Mouse (Mus musculus): ENCODE measurements around the gene Gm3448.
"Not testable (repeated sequence)": the region's sequence is repeated elsewhere in the genome, so short reads cannot be mapped to it uniquely, and the experiment has no call there.

Gm3448 gene

DNA sequence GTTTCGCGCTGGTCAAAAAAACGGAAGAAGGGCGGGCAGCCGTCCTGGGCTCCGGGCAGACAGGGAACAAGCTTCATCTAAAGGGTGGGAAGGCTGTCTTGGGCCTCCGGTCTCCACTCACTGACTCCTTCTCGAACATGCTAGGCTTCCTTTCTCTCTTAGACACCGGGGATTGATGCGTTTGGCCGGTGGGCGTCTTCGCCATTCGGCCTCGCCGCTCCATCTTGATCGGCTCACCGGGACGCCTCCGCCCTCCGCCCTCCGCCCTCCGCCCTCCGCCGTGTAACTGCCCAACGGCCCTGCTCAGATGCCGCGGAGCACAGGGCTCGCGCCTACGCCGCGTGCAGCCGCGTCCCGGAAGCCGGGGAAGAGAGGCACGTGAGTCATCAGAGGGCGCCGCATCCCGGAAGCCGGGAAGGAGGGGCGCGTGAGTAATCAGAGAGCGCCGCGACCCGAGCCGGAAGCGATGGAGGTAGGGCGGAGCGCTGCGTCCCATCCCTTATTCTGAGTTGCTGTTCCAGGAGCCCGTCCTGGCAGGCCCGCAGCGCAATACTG, at the start of gene Gm3448, which contains the start of the genes Ermard and Tcte3:
Gene Gm3448 (minus strand): TSS at position 363 of the 555 bp plus-strand sequence.
Gene Ermard (plus strand): TSS at position 34 of the 555 bp plus-strand sequence.
Gene Tcte3 (minus strand): TSS at position 314 of the 555 bp plus-strand sequence.
- not testable (repeated sequence) for DNase-seq (ENCODE audit: low spot score in 2 of 2)

DNA sequence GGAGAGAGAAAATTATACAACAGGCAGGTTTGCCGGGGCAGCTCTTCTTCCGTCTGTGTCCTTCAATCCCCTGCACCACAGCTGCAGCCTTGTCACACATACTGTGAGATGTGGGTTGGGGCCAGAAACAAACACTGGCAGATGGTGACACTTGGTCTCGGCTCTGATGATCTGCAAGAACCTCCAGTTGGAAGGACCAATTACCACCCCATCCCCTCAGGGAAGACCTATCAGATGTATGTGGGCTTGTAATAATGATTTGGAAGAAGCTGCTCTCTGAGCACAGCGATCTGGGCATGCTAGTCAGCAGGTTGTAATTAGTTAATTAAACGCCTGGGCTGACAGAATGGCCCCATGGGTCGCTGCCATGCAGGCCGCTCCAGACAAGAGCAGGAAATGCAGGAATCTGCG, 47.3 kb upstream of the Gm3448 start:
- DNase-seq (ENCODE audit: low spot score in 2 of 2), result no peak

DNA sequence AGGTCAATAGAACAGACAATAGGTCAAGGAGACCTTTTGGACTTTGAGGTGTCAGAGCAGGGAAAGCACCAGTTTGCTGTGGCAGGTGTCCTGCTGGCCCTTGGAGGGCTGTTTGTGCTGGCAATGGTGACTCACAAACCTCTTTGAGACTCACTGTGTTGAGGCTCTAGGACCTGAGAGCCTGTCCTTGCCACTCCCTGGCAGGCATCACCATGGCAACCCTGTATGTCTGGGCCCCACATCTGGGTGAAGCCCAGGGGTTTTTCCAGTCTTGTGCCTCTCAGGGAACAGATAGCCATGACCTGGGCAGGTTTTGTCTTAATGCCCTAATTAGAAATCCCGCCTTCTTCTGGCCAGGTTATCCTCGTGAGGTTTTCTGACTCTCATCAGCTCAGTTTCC, 46.8 kb upstream of the Gm3448 start:
- no peak for DNase-seq (ENCODE audit: low spot score in 2 of 2)

DNA sequence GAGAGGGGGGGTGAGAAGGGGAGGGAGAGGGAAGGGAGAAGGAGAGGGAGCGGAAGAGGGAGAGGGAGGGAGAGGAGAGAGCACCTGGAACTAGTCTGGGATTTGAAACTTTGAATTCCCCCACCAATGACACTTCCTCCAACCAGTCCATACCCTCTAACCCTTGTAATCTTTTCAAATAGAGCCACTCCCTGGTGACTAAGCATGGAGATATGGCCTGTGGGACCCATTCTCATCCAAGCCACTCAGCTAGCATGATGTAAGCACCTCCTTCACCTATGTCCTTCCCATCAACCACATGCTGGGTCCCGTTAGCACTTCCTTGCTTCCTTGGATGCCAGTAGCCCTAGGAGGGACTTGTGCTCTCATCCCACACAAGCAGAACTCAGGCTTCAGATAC, 43.7 kb upstream of the Gm3448 start:
- no peak for DNase-seq (ENCODE audit: low spot score in 2 of 2)

DNA sequence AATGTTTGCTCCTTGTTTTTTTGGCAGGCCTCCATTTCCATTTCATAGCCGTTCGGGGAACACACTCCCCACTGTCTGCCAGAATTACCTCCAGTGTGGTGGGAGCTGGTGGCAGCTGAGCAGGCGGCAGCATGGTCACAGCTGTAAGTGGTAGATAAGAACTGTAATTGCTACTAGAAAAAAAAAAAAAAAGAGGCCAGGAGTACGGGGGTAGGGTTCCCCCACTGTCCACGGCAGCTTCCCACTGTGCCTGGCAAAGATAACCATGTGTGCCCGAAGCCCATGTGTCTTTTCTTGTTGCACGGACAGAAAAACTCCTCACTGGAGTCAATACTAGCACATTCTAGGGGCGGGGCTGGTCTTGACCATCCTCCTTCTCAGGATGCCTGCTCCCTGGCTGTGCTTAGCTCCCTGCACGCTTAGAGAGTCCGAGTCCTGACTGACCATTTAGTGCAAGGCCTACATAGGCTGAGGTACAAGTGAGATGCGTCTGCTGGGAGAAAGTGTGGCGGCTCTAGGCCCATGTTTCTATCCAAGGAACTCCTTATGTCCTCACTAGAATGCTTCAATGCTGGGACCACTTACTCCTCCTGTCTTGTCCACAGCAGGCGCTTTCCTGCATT, 43.0 kb upstream of the Gm3448 start:
- DNase-seq (ENCODE audit: low spot score in 2 of 2), result no peak

DNA sequence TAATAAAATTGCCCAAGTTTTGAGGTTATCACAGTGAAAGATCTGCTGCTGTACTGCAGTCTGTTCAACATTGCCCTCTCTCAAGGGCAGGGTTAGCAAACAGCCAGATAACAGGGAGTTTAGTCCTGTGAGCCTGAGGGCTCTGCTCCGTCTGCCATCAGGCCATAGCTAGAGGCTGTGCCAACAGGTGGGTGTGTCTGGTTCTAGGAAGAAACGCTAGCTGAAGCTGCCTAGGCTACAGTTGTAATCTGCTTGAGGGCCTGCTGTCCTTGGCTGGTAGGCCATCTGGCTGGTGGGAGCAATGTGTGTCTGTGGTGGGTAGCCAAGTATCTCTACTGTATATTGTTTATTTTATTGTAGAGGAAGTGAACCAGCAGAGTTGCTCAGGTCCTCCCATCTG, 36.2 kb upstream of the Gm3448 start:
- no peak for DNase-seq (ENCODE audit: low spot score in 2 of 2)

DNA sequence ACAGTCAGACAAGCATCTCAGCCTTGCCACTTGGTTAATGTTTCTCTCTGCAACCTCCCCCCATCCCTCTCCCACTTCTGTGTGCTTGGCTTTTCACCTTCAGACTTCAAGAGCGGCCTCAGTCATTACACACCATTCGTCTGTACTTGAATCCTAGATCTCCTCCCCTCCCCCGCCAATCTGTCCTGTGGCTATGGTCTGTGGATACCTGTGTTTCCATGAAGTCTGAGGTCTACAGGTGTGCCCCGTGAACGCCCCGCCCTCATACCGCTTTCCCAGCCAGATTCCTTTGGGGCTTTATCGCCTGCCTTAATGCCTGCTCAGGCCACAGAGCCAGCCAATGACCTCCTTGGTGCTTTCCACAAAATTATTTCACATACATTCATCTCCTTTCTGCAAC, 33.7 kb upstream of the Gm3448 start:
- DNase-seq (ENCODE audit: low spot score in 2 of 2), result no peak

DNA sequence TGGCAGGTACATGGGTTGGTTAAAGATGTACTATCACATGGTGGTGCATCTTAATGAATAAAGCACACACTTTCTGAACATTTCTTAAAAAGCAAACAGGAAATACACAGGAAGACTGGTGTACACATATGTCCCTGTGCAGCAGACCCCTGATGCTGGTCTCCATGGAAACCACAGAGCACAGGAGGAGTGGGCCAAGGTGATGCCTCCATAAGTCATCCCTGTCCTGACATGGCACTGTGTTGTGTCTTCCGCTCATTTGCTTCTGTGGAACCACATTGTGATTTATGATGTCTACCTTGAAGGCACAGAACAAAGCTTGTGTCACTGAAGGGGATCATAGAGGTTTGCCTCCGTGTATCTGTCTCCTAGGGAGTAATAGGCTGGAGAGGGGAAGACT, 30.9 kb upstream of the Gm3448 start:
- no peak for DNase-seq (ENCODE audit: low spot score in 2 of 2)

DNA sequence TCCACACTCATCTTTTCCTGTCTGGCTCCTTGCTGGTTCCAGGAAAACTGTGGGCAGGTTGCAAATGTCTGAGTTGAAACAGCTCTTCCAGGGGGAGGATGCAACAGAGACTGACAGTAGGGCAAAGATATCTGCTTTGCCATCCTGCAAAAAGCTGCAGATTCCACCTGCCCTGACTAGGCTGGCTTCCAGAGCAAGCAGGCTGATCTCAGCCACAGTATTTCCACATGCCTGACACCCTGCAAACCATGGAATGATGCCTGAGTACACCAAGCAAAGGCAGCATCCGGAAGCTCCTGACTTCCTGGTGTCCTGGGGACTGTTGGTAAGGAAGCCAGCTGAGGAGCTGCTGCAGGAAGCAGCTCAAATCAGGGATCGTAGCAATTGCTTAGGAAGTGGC, 27.8 kb upstream of the Gm3448 start:
- peak in 1 of 2 experiments; percentile 25 for DNase-seq (ENCODE audit: low spot score in 2 of 2)

DNA sequence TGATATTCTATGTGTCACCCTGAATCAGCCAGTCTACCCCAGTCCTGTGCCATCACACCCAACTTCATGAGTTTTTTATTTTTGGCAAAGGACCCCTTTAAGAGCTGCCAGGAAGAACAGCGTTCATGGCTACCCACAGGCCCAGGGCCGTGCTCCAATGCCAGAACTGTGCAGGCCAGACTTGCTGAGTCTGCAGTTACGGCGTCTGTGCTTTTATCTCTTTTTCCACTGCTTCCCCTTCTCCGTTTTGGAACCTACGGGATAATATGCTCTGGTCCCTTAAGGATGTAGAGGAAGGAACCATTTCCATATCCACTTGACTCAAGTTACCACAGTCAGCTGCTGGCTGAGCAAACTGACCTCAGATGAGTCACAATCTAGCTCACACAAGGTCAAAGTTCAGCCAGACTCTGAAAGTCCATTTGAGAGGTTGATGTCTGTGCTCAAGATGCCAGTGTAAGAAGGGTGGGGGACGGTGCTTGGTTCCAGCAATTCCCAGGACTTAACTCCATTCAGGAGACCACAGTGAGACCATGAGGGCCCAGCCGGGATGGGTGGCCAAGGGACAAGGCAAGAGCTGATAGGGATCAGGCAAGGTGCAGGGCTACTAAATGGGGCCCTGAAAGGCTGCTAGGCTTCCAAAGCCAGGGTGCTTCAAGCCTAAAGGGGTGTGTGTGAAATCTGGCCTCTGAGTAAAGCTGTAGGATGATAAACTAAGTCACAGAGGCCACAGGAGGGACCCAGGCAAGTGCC, 26.9 kb upstream of the Gm3448 start:
- peak in 1 of 2 experiments; percentile 51 for DNase-seq (ENCODE audit: low spot score in 2 of 2)

DNA sequence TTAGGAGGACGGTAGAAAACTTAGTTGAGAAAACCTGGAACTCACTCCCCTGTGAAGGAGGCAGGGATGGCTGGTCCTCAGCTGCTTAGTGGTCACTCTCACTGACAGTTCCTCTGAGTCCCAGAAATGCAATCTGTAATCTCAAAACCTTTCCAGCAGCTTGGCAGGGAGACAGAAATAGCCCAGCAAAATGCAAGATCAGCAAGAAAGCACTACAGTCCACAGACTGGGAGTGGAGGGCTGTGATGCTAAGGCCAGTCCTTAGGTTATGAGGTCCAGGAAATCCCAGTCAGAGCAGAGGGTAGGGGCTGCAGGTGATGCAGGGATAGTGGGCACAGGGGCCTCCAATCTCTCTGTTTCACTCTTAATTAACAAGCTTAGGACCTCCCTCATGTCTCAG, 25.6 kb upstream of the Gm3448 start:
- DNase-seq (ENCODE audit: low spot score in 2 of 2), result no peak

DNA sequence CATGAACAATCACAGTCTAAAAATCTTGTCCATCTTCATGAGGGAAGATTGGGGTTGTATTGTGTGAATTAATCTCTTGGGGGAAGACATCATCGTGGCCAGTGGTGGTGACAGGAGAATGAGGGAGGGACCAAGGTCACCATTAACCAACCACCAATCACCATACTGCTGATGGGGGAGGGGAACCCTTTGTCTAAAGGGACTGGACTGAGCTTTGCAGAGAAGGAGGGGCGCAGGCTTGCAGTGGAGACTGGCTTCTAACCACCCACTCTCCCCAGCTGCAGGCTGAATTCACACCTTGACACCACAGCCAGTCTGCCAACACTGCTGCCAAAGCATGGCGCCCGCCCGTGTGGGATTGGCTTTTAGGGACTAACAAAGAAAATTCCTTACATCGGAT, 24.7 kb upstream of the Gm3448 start:
- peak in 1 of 2 experiments; percentile 57 for DNase-seq (ENCODE audit: low spot score in 2 of 2)

DNA sequence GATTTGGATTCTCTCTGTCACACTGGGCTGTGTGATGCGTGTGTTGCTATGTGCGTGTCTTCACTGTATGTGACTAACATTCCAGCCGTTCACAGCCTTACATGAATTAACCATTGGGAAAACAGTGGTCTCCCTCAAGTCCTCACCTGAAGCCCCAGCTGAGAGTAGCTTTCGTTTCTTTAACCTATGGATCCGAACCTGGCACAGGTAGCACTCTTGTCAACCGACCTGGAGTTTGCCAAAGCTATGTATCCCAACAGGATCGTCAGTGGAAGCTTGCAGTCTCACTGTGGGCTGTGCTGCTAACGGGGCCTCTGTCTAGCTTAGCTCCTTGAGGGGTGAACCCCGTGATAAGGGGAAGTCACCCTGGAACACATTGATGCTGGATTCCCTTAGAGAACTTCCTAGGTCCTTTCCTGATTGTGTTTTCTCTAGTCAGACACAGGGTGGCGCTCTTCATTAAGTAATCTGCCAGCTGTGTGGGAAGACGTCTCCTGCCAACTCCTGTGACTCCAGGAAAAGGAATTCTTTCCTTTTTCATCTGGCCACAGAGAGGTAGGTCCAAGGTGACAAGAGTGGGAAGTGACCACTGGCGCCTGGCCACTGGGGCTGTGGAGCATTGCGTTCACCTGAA, 24.2 kb upstream of the Gm3448 start:
- peak; percentile 35 to 62 for DNase-seq (ENCODE audit: low spot score in 2 of 2)

DNA sequence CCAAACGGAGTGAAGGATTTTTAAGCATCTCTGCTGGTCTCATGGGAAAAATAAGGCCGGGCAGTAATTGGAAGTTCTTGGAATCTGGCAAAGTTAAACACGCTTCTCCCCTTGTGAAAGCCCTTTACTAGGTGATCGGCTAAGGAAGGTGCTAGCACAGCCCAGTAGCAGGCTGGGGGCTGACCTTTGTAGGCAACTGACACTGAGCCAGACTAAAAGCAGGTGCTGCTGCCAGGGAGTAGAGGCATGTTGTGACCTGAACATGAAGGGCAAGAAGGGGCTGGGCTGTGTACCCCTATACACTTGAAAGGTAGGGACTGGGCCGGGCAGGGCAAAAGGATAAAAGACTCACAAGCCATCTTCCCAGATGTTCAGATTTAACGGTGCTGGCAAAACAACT, 19.0 kb upstream of the Gm3448 start:
- DNase-seq (ENCODE audit: low spot score in 2 of 2), result peak in 1 of 2 experiments; percentile 47

DNA sequence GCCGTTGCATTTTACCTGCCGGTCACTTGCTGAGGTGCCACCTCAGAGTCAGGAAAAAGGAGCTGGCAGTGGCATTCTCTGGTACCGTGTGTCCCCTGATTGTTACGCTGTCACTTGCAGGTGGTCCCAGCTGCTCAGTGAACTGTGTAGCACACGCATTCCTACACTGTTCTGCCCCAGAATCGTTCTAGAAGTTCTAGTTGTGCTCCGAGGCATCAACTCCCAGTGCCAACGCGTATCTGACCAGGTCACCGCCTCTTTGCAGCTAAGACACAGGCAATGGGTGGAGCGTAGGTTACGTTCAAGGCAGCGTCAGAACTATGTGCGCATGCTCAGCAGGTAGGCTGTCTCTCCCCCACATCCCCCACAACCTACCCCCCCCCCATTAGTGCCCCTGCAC, 18.3 kb upstream of the Gm3448 start:
- DNase-seq (ENCODE audit: low spot score in 2 of 2), result peak in 1 of 2 experiments; percentile 46

DNA sequence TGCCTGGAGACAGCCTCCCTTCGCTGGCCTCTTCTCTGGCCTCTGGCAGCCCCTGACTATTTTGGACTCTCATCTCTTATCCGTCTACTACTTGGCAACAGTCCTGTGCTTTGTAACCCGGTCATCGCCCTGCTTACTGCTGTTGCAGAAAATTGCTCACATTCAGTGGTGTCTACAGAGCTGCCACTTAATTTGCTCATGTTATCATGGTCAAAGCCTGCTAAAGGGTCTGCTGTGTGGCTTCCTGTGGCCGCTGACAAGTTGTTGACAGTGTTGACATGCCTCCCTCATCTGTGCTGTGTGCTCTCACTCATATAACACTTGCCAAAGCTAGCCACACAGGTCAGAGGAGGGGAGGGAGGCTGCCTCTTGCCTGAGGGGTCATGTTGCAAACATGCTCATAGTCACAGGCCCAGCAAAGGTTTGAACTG, 16.8 kb upstream of the Gm3448 start:
- DNase-seq (ENCODE audit: low spot score in 2 of 2), result peak; percentile 15 to 53

DNA sequence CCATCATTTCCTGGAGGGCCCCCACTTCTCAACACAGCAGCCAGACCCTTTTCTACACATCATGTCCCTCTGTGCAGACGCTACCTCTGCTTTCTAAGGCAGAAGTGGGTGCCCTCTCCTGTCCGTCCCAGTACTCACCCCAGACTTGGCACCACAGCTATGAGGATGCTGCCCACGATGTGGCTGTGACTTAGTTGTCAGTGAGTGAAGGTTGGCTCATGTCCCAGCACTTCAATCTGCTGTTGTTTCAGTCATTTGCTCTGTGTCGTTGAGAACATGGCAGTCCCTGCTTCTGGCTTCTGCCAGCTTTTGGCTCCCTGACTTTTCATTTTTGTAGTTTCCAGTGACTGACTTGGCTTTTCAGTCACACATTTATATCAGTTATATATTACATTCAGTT, 14.6 kb upstream of the Gm3448 start:
- DNase-seq (ENCODE audit: low spot score in 2 of 2), result peak in 1 of 2 experiments; percentile 10

DNA sequence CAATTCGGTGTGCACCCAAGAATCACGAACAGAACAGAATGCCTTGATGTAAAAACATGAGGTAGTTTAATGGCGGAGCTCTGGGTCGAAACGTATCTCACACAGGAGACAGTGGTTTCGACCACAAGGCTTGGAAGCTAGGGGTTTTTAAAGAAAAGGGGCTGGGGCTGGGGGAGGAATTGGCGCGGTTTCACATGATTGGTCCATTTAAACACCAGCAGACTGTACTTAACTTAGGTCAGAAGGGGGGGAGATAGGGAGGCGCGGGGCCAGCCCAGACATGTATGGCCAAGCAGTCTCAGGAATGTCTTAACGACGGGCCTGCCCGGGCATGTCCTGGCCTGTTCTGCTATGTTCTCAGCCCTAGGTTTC, 12.5 kb upstream of the Gm3448 start:
- peak in 1 of 2 experiments; percentile 20 for DNase-seq (ENCODE audit: low spot score in 2 of 2)

DNA sequence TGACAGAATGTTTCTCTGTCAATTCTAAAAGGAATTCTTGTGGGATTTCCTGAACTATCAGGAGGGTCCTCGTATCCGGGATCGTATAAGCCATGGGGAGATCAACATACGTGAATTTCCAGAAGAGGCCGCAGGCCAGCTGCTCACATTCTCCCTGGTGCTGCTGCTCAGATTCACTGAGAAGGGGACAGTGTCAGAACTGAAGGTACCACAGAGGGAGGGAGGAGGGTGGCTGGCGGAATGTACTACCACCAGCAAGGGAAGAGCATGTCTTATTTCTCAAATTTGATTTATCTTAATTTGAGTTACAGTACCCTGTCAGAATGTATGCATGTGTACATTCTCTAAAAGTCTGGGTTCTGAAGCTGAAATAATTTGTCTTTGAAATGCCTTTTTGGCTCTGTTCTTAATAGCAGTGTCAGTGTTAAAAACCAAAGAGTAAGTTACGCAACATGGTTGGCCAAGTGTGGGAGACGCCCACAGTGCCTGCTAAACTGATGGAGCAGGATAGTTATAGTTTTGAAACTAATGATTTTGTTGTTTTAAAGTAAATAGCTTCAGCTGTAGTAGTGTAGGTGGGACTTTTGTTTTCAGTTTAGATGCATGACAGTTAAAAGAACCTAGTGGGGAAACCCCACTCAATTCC, 12.0 kb upstream of the Gm3448 start:
- DNase-seq (ENCODE audit: low spot score in 2 of 2), result peak in 1 of 2 experiments; percentile 12

DNA sequence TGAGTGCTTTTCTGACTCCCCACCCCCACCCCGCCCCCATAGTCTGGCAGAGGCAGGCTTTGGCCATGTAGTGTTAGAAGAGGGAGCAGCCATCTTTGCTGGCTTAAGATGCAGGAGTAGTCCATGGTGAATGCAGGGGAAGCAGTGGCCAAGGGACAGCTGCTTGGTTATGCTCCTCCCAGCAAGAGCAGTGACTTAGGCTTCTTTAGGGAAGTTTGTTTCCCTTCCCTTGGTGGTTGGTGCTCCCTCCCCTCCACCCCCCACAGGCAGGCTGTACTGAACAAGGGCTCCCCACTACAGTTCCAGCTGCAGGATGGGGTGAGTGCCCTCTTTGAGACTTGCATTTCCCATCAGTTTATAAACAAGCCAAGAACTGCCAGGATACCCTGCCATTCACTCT, 11.4 kb upstream of the Gm3448 start:
- peak in 1 of 2 experiments; percentile 3 for DNase-seq (ENCODE audit: low spot score in 2 of 2)

DNA sequence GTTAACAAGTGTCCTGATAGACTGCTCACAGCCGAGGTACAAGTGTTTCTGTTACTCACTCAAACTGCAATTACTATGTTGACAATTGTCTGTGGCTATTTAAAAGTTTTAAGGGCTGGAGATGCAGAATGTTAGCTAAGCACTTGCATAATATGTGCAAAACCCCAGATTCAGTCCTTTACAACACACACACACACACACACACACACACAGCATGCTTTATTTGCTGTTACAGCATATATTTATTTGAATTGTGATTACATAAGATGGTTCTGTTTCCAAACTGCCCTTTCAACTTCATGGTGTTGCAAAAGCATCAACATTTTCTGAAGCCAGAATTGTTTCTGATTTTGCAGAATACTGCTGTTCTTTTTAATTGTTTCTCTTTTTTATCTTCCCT, 9.0 kb upstream of the Gm3448 start:
- DNase-seq (ENCODE audit: low spot score in 2 of 2), result not testable (repeated sequence)

DNA sequence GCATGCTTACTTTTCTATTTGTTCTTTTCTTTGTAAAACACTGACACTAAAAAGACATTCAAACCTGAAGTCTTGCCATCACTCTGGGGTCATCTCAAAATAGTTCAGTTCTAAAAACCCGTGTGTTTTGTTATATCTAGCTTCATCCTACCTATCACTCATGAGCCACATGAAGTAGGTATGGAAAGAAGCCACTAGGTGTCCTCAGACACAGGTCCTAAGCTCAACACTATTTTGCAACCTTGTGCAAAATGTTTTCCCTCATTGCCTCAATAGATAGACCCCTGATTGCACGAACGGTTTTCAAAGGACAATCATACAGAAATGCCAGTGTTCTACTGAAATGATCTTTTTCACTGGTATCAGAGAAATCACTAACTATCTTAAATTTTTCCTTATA, 882 bp downstream of the Gm3448 start:
- DNase-seq (ENCODE audit: low spot score in 2 of 2), result not testable (repeated sequence)

Data from urinary bladder, postnatal 4 days (tissue).